Mouse (Mus musculus): ENCODE data around the gene Arl8b.

Arl8b gene

DNA sequence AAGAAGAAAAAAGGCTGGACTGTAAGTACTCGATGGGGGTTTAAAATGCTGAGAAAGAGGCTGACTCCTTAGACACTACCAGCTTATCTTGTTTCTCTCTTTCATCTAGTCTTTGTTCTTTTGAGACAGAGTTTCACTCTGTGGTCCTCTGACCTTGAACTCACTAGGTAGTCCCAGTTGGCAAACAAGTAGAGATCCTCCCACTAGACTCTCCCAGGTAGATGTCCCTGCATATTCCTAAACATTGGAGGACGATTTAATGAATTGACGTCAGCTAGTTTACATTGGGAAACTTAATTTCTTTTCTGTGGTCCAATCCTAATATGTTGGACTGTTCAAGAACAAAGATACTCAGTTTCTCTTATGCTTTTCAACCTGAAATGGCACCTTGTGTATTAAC lies 2.7 kb downstream of the Arl8b start:
- no peak for DNase-seq

DNA sequence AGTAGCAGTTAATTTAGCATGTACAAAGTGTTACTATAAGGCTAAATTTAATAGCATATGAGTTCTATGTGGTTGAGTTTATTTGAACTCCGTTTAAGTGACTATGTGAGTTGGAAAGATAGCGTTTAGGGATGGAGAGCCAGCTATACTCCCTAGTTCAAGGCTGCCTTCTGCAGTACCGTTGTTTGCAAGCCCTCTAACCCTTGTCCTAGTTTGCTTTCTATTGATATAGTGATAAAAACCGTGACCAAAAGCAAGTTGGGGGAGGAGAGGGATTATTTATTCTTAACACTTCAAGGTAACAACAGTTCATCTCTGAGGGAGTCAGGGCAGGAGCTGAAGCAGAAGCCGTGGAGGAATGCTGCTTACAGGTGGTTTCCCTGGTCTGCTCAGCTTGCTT lies 8.6 kb downstream of the Arl8b start:
- no peak for DNase-seq

DNA sequence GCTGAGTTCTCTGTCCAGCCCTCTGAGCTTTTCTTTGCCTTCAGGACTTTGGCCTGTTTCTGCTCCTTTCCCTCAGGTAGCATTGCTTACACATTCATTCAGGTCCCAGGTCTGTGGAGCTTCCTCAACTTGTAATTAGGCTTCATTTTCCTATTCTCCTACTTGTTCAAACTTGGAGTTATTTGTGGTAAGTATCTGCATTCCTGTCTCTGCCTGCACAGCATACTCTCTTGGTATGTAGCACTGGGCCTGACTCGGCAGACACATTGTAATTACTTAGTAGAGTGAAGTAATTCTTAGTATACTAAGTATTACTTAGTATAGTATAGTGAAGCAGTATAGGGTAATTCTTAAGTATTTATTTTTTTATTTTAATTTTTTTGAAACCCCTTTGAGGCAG lies 13.0 kb downstream of the Arl8b start:
- no peak for DNase-seq

DNA sequence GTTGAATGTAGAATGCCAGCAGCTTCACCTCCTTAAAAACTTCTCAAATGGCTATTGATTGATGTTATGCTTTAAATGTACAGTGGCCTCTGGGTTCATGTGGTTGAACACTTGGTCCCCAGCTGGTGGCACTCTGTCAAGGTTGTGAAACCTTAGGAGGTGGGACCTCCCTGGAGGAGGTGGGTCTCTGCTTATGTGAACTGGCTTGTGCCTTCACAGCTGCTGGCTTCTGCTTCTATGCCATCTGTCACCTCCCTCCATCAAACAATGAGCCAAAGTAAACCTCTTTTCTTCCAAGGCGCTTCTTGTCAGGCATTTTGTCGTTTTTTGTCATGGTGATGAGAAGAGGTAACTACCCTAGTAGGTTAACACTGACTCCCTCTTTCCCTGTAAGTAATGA lies 13.8 kb downstream of the Arl8b start:
- peak; percentile 14 to 32 for DNase-seq

DNA sequence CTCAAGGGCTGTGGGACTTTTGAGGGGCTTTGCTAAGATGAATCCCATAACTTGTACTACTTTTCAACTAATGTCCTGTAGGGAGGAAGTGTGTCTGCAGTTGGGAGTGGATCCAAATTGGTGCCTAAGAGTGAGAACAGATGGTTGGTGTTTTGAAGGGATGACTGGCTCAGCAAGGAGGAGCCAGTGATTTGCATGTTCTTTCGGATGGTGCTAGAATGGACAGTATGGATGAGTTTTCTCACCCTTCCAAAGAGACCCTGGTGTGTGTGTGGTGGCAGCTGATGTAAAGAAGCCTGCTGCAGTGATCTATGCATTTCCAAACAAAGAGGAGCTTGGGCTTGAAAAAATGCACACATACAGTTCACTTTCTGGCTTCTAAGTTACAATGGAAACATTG lies 22.3 kb downstream of the Arl8b start:
- DNase-seq, result no peak

DNA sequence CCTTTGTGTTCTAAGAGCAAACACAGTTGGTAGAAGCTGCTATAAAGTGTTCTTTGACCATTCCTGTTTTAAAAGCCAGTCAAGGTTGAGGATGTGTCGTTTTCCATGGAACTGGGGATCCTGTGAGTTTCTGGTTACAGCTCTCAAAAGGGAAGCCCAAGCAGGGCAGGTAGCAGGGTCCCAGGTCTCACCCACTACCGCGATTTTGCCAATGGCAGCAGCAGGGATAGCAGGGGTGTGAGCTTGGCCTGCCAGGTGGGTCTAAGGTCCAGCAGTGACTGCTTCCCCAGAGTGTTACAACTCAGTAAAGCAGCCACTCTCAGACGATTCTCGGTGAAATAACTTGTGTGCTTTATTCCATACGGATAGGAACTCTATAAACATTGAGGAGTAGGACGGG lies 23.0 kb downstream of the Arl8b start:
- DNase-seq, result no peak

DNA sequence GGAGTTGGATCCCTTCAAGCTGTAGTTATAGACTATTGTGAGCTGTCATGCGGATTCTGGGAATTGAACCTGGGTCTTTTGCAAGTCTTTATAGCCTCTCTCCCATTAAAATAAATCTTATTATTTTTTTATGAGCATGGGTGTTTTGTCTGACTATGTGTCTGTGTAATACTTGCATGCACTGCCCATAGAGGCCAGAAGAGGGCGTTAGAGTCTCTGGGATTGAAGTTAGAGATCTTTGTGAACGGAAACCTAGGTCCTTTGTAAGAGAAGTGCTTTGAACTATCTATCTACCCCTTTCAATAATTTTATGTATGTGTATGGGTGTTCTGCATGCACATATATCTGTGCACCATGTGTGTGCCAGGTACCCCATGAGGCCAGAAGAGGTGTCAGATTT lies 24.5 kb downstream of the Arl8b start:
- peak; percentile 53 to 56 for DNase-seq

DNA sequence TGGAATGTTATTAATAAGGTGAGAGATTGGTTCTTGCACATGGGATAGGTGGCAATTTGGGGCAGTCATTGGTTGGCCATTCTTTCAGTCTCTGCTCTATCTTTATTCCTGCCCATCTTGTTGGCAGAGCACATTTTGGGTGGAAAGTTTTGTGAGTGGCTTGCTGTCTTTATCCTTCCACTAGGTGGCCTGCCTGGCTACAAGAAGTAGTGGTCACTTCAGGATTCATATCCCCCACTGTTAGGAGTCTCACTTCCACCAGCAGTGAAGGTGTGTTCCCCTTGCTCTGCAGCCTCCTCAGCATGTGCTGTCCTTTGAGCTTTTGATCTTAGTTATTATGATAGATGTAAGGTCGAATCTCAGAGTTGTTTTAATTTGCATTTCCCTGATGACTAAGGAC lies 25.9 kb downstream of the Arl8b start:
- DNase-seq, result no peak

DNA sequence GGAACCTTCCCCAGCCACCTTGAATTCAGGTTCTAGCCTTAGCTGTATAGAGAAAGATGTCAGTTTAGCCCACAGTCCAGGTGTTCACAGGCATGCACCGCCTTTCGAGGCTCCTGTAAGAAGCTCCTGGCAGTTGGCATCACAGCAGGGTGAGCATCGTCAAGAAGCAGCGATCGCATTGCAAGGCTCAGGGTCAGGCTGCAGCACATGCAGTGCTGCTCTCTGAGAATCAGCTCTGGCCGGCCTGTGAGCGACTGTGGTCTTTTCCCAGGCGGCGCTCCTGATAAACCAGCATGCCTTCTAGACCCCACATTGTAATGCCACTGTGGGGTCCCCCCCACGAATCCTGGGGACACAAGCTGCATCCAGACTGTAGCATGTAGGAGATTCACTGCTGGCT lies 27.3 kb downstream of the Arl8b start:
- DNase-seq, result peak; percentile 33 to 36

DNA sequence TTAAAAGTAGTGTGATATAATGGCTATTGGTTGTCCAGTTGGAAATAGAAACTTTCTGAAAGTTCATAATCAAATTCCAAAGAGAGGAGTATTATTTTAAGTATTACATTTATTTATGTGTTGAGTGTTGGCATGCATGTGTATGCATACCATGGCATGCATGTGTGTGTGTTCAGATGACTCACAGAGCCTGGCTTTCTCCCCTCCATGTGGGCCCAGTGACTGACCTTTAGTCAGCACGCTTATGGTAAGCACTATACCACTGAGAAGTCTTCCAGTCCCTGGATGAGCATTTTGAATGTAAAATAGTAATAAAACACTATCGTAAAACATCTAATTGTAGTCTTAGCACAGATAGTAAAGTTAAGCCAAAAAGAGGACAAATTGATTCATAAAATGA lies 29.2 kb downstream of the Arl8b start:
- no peak for DNase-seq

DNA sequence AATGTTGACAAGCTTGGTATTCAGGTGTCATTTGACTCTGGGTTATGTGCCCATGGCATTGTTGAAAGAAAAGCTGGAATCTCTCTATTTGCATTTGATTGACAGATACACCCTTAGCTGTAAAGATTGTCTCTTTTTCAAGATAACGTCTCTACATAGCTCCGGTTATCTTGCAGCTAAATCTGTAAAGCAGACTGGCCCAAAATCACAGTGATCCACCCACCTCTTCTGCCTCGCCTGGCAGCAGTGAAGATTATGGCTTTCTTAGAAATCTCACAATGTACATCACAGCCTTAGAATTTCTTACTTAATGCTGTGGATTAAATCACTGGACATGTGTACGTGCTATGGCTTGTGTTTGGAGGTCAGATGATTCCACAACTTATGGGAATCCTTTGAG lies 34.6 kb downstream of the Arl8b start:
- DNase-seq, result no peak

DNA sequence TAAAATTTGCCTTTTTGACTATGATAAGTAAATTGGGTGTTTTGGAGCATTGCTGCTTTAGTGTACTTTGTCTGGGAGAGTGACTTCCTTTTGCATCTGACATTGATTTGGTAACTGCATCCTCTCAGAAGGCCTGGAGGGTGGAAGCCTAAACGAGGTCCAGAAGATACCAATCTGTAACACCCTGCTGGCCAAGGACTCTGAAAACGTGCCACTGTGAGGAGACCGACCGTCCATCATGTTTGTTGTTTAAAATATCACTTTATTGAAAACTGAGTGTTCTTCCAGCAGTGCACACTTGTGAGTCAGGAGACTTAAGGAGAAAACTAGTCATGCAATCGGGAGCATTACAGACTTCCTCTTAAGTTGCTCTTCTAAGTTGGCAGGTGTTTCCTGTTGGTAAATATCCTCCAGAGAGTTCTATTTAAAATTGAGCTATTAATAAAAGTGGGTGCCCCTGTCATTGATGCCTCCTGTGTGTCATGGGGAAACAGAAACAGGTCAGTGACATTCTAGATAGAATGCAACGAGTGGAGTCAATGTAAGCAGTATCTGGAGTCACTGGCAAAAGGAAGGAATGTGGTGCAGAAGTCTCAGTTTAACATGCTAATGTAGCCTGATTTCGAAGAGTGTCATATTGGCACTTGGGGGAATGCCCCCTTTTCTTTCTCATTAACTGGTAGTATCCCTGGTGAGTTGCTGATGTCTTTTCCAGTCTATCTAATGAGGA lies 42.1 kb downstream of the Arl8b start:
- no peak for DNase-seq

DNA sequence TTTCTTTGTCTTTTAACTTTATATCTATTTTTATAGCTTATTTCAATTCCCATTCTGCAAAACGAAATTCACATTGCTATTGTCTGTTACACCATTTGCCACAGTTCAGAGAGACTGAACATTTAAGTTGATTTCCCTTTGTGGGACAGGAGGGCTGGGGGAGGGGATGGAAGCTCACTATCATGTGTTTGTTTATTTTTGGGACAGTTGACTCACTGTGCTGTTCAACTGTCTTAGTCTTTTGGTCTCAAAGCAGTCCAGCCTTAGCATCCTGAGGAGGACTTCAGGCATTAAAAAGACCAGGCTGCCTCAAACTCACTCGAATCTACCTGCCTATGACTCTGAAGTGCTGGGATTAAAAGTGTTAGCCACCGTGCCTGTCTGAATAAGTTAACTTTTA lies 43.2 kb downstream of the Arl8b start:
- no peak for DNase-seq

DNA sequence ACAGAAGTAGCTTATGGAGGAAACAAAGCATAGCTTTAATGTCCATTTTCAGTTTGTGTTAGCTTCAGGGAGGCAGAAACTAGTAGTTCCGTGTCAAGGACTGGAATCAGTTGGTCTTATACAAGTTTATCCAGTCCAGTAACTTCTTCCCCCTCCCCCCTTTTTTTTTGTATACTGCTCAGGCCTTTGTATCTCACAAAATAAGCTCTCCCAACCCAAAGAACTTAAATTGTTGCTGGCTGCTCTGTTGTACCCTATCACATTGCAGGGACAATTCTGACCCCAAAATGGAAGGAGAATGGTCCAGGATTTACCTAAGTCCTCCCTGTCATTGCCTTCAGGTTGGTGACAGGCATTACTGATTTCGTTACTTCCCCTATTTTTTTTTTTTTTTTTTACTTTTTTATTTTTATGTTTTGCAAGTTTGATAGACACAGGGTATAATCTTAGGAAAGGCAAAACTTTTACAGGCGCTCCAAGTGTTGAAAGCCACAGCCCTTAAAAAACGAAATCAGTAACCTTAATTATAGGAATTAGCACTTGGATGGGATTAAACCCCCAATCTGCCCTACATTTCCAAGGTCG lies 44.5 kb downstream of the Arl8b start:
- DNase-seq, result no peak

DNA sequence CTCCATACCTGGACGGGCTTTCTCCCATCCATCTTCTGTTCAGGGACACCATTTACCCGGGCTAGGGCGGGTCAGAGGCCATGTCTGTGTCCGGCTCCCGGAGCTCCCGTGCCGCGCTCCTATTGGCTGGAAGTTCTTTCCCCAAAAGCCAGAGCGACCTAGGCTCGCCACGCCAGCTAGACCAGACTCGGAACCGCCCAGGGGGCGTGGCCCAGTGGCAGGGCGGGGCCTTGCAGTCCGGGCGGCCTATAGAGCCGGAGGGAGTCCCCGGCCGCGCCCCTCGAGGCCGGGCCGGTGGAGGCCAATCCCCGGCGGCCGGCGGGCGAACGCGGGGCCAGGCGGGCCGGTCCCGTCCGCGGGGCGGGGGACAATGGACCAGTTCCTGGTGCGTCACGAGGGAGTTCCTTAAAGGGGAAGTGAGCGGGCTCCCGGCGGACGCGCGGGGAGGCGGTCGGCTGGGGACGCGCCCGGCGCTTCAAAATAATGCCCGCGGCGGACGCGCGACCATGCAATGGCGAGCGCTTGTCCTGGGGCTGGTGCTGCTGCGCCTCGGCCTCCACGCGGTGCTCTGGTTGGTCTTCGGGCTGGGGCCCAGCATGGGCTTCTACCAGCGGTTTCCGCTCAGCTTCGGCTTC lies 45.5 kb downstream of the Arl8b start, which contains the start of gene Edem1:
TSS of gene Edem1 (plus strand) at position 408 of the 635 bp plus-strand sequence.
- peak; percentile 97 to 98 for DNase-seq

DNA sequence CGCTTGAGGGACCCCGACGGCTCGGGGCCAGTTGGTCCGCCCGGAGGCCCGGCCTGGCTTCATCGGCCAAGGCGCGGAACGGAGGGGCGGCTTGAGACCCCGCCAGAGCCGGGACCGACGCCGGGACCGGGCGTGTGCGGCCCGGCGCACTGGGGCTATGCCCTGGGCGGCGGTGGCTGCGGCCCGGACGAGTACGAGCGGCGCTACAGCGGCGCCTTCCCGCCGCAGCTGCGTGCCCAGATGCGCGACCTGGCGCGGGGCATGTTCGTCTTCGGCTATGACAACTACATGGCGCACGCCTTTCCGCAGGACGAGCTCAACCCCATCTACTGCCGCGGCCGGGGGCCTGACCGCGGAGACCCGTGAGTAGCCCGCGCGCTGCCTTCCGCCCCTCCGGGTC lies 46.0 kb downstream of the Arl8b start:
- peak; percentile 64 to 72 for DNase-seq

DNA sequence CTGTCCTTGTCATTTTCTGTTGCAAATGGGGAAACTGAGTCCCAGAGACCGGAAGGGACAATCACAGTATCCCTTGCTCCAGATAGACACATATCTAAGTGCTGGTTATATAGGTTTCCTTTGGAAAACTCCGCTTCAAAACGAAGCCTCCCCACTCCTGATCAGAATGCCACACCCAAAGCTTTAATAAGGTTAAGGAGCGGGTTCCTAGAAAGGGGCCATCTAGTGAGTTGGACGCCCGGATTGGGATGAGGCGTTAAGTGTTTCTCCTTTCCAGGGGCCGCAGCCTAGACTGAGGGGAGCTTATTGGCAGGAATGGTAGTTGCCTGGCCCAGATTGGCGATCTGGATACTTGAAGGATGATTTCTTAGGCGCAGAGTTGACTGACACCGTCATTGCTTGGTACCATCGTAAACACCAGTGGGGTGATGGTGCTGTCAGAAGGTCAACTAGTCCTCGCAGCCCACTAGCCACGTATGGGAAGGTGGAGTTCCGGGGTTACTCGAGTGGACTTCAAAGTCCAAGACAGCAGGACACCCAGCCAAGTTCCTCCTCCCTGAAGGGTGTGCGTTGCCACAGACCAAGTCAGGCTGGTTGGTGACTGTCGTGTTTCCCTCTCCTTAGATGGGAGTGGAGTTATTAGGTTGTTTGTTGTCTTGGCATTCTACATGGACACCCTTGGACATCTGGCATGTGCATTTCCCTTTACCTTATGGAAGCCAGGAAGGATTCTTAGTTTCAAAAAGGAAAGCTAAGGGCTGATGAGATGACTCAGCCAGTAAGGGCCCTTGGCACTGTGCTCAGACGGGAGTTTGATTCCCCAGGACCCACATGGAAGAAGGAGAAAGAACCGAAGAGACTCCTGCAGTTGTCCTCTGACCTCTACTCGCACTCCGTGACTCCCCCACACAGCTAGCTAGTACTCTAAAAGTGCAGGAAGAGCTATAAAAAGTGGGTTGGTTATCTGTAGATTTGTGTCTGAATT lies 46.8 kb downstream of the Arl8b start:
- peak; percentile 40 to 44 for DNase-seq

DNA sequence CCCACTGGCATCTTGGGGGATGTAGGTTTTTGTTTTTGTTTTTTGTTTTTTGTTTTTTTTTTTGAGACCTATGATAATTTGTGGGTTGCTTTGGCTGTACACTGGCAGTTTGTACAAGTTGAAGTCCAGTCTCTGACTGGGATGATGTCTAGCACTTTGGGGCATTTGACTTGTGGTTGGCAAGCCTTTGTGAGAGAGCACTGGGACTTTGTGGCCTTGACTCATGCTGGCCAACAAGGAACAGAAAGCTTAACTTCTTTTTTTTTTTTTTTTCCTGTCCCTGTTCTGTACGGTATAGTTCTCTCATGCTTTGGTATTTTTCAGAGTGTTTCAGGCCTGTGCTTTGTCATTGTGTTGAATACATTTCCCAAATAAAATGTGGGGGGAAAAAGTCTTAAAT lies 49.3 kb downstream of the Arl8b start:
- DNase-seq, result no peak

DNA sequence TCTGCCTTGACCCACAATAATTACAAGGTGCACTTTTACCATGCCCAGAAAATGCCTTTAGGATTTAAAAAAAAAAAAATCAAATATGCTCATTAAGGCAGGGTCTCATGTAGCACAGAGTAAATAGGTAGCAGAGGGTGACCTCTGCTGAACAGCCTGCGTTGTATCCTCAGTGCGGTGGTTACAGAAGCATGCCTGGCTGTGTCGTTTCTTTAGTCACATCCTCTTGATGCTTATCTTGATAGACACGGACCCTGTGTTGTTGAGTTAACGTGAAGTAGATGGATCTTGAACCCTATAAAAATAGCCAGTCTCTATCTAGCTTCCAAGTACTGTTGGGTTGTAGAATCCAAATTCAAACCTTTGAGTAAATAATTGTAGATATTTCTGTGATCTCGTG lies 50.1 kb downstream of the Arl8b start:
- peak in 1 of 2 experiments; percentile 56 for DNase-seq

DNA sequence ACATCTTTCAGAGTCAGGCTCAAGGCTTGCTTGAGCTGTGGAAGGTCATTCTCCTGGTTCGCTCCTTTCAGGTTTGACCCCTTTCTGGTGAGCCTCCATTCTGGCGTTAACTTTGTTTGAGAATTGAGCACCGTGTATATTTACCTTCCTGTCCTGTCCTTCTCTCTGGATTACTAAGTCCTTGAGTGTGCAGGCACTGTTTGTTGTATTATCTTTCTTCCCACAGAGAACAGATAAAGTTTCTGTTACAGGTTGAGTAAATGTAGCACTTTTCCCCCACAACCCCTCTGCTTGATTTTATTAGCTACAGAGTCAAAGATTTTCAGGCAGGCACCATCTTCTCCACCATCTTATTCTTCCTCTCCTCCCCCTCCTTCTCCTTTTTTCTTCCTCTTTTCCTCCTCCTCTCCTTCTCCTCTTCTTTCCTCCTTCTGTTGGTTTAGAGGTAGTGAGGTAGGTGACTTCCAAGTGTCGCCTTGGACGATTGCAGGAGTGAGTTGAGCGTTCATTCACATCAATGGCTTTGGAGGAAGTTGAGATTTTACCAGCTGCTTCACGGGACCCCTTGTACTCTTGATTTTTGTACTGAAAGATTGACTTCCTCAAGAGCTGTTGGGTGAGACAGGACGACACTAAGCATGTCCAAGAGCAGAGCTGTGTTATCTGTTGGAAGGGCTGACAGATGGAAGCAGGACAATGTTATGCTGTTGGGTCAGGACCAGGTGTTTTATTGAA lies 51.2 kb downstream of the Arl8b start:
- no peak for DNase-seq

DNA sequence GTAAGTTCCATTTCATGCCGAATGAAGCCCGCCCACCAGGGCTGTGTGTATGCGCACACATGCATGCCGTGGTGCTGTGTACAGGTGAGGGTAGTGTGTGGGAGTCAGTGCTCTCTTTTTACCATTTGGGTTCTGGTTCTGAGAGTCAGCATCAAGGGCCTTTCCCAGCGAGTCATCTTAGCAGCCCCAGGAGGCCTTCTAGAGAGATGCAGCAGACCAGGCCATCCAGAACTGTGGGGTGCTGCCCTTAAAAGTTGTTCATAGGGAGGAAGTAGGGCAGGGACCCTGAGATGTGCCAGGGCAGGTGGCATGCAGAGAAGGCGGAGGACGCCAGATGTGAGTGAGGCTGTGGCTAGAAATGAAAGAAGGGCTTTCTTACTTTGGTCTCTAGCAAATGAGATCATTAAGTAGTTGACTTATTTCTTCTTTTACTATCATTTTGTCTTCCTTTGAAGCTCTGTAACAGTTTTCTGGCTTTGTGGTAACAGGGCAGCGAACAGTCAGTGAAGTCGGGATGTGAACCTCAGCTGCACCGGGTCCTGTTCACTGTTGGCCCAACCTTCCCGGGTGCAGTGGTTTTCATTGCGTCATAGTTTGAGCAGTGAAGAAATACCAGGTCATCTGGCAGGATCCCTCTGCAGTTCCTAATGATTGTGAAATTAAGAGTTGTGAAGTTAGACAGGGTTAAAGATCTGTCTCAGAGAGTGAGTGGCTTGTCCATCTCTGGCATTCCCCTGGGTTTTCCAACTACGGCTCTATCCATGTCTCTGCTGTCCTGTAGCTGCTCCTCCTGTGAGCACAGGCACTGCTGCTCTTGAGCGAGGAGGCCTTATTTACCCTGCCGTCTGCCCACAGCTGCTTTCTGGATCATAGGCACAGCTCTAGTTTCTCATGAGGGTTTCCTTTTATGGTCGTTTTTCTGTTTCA lies 53.1 kb downstream of the Arl8b start:
- DNase-seq, result peak; percentile 75 to 84

Data from thymus, postnatal 36 days (tissue).